Mouse (Mus musculus): Measurements from ENCODE around the gene Polrmt. TPM values are rescaled to one million over a fixed set of nuclear protein-coding genes. Genes with fewer than 3 reads are reported as not detected.

Gene Polrmt
- polyA plus RNA-seq, 1 experiment from 2014 or later: 31.8 TPM

DNA sequence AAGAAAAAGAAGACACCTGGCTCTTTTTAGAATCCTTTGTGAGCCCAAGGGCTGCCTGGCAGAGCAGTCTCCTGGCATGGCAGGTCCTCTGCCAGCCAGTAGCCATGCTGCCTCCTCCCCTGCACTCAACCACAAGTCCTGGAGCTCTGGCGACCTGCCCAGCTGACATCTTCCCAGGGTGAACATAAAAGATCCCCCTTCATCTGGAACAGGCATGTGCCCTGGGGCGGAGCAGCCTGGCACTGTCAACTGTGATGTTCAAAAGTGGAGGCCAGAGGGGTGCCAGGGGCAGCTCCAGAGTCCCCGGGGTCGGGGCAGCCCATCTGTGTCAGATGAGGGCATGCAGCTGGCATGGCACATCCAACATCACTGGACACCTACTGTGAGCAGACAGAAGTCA is 31.4 kb downstream of the Polrmt start:
- H3K9me3 ChIP-seq (ENCODE audit: control insufficient read depth, low read depth, low read length): no peaks in the 10 kb centered on the region

DNA sequence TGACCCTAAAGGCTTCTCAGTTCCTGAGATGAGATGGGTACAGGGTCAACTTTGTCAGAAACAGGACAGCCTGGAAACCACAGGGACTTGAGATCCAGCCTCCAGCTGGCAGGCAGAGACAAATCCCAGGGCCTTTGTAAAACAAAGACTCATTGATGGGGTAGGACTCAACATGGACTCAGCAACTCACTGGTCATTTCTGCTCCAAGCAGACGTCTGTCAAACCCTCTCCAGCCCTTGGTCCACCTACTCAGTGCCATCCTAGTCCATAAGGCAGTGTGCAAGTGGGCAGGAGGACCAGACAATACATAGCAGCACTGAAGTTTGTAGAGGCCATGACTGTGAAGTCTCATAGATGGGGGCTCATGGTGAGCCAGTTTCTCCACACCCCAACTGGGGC is 33.2 kb downstream of the Polrmt start:
- H3K9me3 ChIP-seq (ENCODE audit: control insufficient read depth, low read depth, low read length): no peaks in the 10 kb centered on the region
- no peak overlapping the region for H3K9ac ChIP-seq (replicated peaks; ENCODE audit: low read depth, low read length)
- H3K27me3 ChIP-seq (ENCODE audit: control insufficient read depth, insufficient read depth, low read length): peaks cover 30% of the 10 kb centered on the region
- no peak overlapping the region for H3K4me2 ChIP-seq (replicated peaks; ENCODE audit: low read depth, low read length)
- no peak overlapping the region for H3K27ac ChIP-seq (ENCODE audit: low read length)
- peaks cover 36% of the 10 kb centered on the region for H3K36me3 ChIP-seq (ENCODE audit: control insufficient read depth, insufficient read depth, low read length)
- ATAC-seq (ENCODE audit: insufficient number of reproducible peaks, insufficient read depth, low FRiP score, low read depth): no peak
- H3K4me1 ChIP-seq (ENCODE audit: control insufficient read depth, insufficient read depth, low read length): peaks cover 6% of the 10 kb centered on the region; the same call in 1 of the 2 replicates
- 37% methylated on average over 1 of the region's 1 CpGs for WGBS
- H3K4me3 ChIP-seq (ENCODE audit: low read depth, low read length): no peak overlapping the region

More for the DNA sequence above, 31.4 kb downstream of the Polrmt start:
- Histone ChIP-seq H3K9ac (replicated peaks; ENCODE audit: low read depth, low read length) (no peak overlapping the region), H3K36me3 (ENCODE audit: control insufficient read depth, insufficient read depth, low read length) (peaks cover 20% of the 10 kb centered on the region), H3K4me1 (ENCODE audit: control insufficient read depth, insufficient read depth, low read length) (peaks cover 6% of the 10 kb centered on the region; the same call in 1 of the 2 replicates), H3K4me2 (replicated peaks; ENCODE audit: low read depth, low read length) (no peak overlapping the region), H3K4me3 (ENCODE audit: low read depth, low read length) (no peak overlapping the region), H3K27ac (ENCODE audit: low read length) (no peak overlapping the region), H3K27me3 (ENCODE audit: control insufficient read depth, insufficient read depth, low read length) (peaks cover 35% of the 10 kb centered on the region)
- ATAC-seq (ENCODE audit: insufficient number of reproducible peaks, insufficient read depth, low FRiP score, low read depth): no peak
- 69% methylated on average over 4 of the region's 4 CpGs for WGBS

GRCm38 (mm10) chr10:79712499-79713126 is 33.8 kb downstream of the Polrmt start:
- ATAC-seq (ENCODE audit: insufficient number of reproducible peaks, insufficient read depth, low FRiP score, low read depth): peak; percentile 62
- no peak overlapping the region for H3K4me2 ChIP-seq (replicated peaks; ENCODE audit: low read depth, low read length)
- H3K4me1 ChIP-seq (ENCODE audit: control insufficient read depth, insufficient read depth, low read length): peaks cover 6% of the 10 kb centered on the region; the same call in 1 of the 2 replicates
- 14% methylated on average over 5 of the region's 6 CpGs for WGBS
- H3K9ac ChIP-seq (replicated peaks; ENCODE audit: low read depth, low read length): no peak overlapping the region
- no peak overlapping the region for H3K27ac ChIP-seq (ENCODE audit: low read length)
- H3K27me3 ChIP-seq (ENCODE audit: control insufficient read depth, insufficient read depth, low read length): peaks cover 24% of the 10 kb centered on the region
- no peak overlapping the region for H3K4me3 ChIP-seq (ENCODE audit: low read depth, low read length)
- H3K9me3 ChIP-seq (ENCODE audit: control insufficient read depth, low read depth, low read length): no peaks in the 10 kb centered on the region
- H3K36me3 ChIP-seq (ENCODE audit: control insufficient read depth, insufficient read depth, low read length): peaks cover 36% of the 10 kb centered on the region

DNA sequence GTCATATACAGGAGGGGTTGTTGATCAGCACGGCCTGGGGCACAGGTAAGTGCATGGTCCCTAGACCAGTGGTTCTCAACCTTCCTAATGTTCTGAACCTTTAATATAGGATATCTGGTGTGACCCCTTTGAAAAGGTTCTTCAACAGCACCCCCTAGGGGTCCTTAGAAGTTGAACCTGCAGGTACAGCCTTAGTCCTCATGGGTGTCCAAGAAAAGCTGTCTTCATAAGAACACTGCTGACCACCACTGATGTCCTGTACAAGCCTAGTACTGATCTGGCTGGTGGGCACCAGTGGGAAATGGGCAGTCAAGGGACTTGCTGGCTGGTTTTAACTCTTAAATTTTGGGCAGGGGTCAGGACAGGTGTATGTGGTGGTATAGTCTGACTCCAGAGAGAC is 34.4 kb downstream of the Polrmt start:
- Histone ChIP-seq H3K4me2 (replicated peaks; ENCODE audit: low read depth, low read length) (no peak overlapping the region), H3K36me3 (ENCODE audit: control insufficient read depth, insufficient read depth, low read length) (peaks cover 36% of the 10 kb centered on the region), H3K27ac (ENCODE audit: low read length) (no peak overlapping the region), H3K4me3 (ENCODE audit: low read depth, low read length) (no peak overlapping the region), H3K9me3 (ENCODE audit: control insufficient read depth, low read depth, low read length) (no peaks in the 10 kb centered on the region), H3K9ac (replicated peaks; ENCODE audit: low read depth, low read length) (no peak overlapping the region), H3K4me1 (ENCODE audit: control insufficient read depth, insufficient read depth, low read length) (peaks cover 2% of the 10 kb centered on the region; the same call in 1 of the 2 replicates), H3K27me3 (ENCODE audit: control insufficient read depth, insufficient read depth, low read length) (peaks cover 18% of the 10 kb centered on the region)
- ATAC-seq (ENCODE audit: insufficient number of reproducible peaks, insufficient read depth, low FRiP score, low read depth): peak; percentile 17; the same call in 1 of the 2 replicates
- WGBS: 81% methylated on average over 1 of the region's 1 CpGs

DNA sequence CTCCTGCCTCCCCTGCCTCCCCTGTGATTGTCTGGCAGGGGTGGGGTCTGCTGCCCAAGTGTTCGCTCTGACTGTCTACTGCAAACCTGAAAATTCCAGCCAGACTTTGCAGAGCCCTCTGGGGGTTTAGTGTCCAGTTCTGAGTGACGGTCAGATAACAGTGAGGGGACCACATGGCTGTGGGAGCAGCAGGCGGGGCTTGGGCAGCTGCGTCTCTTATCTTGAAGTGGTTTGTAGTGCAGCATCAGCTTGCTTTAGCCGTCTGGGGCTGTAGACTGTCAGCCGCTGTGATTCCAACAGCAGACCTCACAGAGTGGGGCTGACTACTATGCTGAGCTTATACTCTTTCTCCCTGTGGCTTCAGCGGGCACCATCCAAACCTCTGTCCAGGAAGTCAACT is 37.1 kb downstream of the Polrmt start:
- Histone ChIP-seq H3K4me1 (ENCODE audit: control insufficient read depth, insufficient read depth, low read length) (peaks cover 17% of the 10 kb centered on the region), H3K4me3 (ENCODE audit: low read depth, low read length) (no peak overlapping the region), H3K36me3 (ENCODE audit: control insufficient read depth, insufficient read depth, low read length) (peaks cover 38% of the 10 kb centered on the region), H3K4me2 (replicated peaks; ENCODE audit: low read depth, low read length) (no peak overlapping the region), H3K27me3 (ENCODE audit: control insufficient read depth, insufficient read depth, low read length) (no peaks in the 10 kb centered on the region), H3K9me3 (ENCODE audit: control insufficient read depth, low read depth, low read length) (no peaks in the 10 kb centered on the region), H3K27ac (ENCODE audit: low read length) (no peak overlapping the region), H3K9ac (replicated peaks; ENCODE audit: low read depth, low read length) (no peak overlapping the region)
- WGBS: 58% methylated on average over 7 of the region's 7 CpGs
- no peak for ATAC-seq (ENCODE audit: insufficient number of reproducible peaks, insufficient read depth, low FRiP score, low read depth)

DNA sequence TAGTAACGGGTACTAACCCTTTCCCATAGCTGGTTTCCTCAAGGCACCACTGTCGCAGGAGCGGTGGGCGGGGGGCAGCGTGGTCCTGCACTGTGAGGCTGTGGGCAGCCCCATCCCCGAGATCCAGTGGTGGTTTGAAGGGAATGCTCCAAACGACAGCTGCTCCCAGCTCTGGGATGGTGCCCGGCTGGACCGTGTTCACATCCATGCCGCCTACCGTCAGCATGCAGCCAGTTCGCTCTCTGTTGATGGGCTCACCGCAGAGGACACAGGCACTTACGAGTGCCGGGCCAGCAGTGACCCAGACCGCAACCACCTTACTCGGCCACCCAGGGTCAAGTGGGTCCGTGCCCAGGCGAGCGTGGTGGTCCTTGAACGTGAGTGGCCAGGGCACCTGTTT is 37.7 kb downstream of the Polrmt start:
- no peak for ATAC-seq (ENCODE audit: insufficient number of reproducible peaks, insufficient read depth, low FRiP score, low read depth)
- peaks cover 38% of the 10 kb centered on the region for H3K36me3 ChIP-seq (ENCODE audit: control insufficient read depth, insufficient read depth, low read length)
- no peak overlapping the region for H3K9ac ChIP-seq (replicated peaks; ENCODE audit: low read depth, low read length)
- H3K4me2 ChIP-seq (replicated peaks; ENCODE audit: low read depth, low read length): no peak overlapping the region
- H3K9me3 ChIP-seq (ENCODE audit: control insufficient read depth, low read depth, low read length): no peaks in the 10 kb centered on the region
- H3K4me3 ChIP-seq (ENCODE audit: low read depth, low read length): no peak overlapping the region
- no peaks in the 10 kb centered on the region for H3K27me3 ChIP-seq (ENCODE audit: control insufficient read depth, insufficient read depth, low read length)
- WGBS: 87% methylated on average over 21 of the region's 21 CpGs
- peaks cover 17% of the 10 kb centered on the region for H3K4me1 ChIP-seq (ENCODE audit: control insufficient read depth, insufficient read depth, low read length)
- H3K27ac ChIP-seq (ENCODE audit: low read length): no peak overlapping the region

GRCm38 (mm10) chr10:79707759-79708158 is 38.6 kb downstream of the Polrmt start:
- H3K36me3 ChIP-seq (ENCODE audit: control insufficient read depth, insufficient read depth, low read length): peaks cover 38% of the 10 kb centered on the region
- ATAC-seq (ENCODE audit: insufficient number of reproducible peaks, insufficient read depth, low FRiP score, low read depth): no peak
- no peak overlapping the region for H3K27ac ChIP-seq (ENCODE audit: low read length)
- H3K9ac ChIP-seq (replicated peaks; ENCODE audit: low read depth, low read length): no peak overlapping the region
- 59% methylated on average over 4 of the region's 4 CpGs for WGBS
- peaks cover 17% of the 10 kb centered on the region for H3K4me1 ChIP-seq (ENCODE audit: control insufficient read depth, insufficient read depth, low read length)
- no peaks in the 10 kb centered on the region for H3K9me3 ChIP-seq (ENCODE audit: control insufficient read depth, low read depth, low read length)
- H3K4me2 ChIP-seq (replicated peaks; ENCODE audit: low read depth, low read length): no peak overlapping the region
- H3K4me3 ChIP-seq (ENCODE audit: low read depth, low read length): no peak overlapping the region
- H3K27me3 ChIP-seq (ENCODE audit: control insufficient read depth, insufficient read depth, low read length): no peaks in the 10 kb centered on the region

DNA sequence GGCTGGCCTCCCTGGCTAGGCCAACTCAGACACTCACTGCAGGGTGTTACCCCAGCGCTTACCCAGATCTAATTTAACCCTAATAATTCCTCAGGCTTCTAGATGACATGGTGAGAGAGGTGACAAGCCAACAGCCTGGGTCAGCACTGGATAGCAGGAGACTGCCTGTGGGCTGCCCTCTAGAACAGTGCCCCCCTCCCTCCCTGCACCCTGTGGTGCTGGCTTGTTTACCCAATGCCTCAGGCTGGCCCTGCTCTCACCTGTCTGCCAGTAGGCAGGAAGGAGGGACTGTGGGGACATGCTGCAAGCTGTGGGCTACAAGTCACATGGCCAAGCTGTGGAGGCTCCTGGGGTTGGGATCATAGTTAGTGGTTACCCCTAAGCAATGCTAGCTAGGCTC is 39.2 kb downstream of the Polrmt start:
- ATAC-seq (ENCODE audit: insufficient number of reproducible peaks, insufficient read depth, low FRiP score, low read depth): no peak
- Histone ChIP-seq H3K36me3 (ENCODE audit: control insufficient read depth, insufficient read depth, low read length) (peaks cover 38% of the 10 kb centered on the region), H3K27ac (ENCODE audit: low read length) (no peak overlapping the region), H3K9ac (replicated peaks; ENCODE audit: low read depth, low read length) (no peak overlapping the region), H3K27me3 (ENCODE audit: control insufficient read depth, insufficient read depth, low read length) (no peaks in the 10 kb centered on the region), H3K4me1 (ENCODE audit: control insufficient read depth, insufficient read depth, low read length) (peaks cover 17% of the 10 kb centered on the region), H3K4me2 (replicated peaks; ENCODE audit: low read depth, low read length) (no peak overlapping the region), H3K9me3 (ENCODE audit: control insufficient read depth, low read depth, low read length) (no peaks in the 10 kb centered on the region), H3K4me3 (ENCODE audit: low read depth, low read length) (no peak overlapping the region)
- 76% methylated on average over 1 of the region's 1 CpGs for WGBS
